Mouse (Mus musculus) neural tube, embryonic 12.5 days (tissue): Measurements from ENCODE around the gene BC030500. TPM values are rescaled to one million over a fixed set of nuclear protein-coding genes. Genes with fewer than 3 reads are reported as not detected.

ENCODE experiments used
- ATAC-seq: fragments of 200-750 bp; cut with Nextera tagmentation; 2 replicates; pipeline ENCODE4 v1.8.0; 2017; ENCODE audit warnings: low read depth, mild to moderate bottlenecking, moderate TSS enrichment, moderate library complexity; ENCODE audit not compliant: low FRiP score
- H3K27ac ChIP-seq: fragments of 300-500 bp; sonication (generic); 2 replicates; pipeline ENCODE4 v1.5.1; 2016
- H3K27me3 ChIP-seq: fragments of 300-500 bp; sonication (generic); replicated peaks from 2 replicates; pipeline ENCODE4 v1.6.1; 2016; ENCODE audit warnings: mild to moderate bottlenecking
- H3K36me3 ChIP-seq: fragments of 300-500 bp; sonication (generic); 2 replicates; pipeline ENCODE4 v1.6.1; 2016; ENCODE audit warnings: mild to moderate bottlenecking
- H3K4me1 ChIP-seq: fragments of 300-500 bp; sonication (generic); 2 replicates; pipeline ENCODE4 v1.6.1; 2016
- H3K4me2 ChIP-seq: fragments of 300-500 bp; sonication (generic); replicated peaks from 2 replicates; pipeline ENCODE4 v1.6.1; 2016; ENCODE audit warnings: mild to moderate bottlenecking
- H3K4me3 ChIP-seq: fragments of 300-500 bp; sonication (generic); 2 replicates; pipeline ENCODE4 v1.5.1; 2016
- H3K9ac ChIP-seq: fragments of 300-500 bp; sonication (generic); 2 replicates; pipeline ENCODE4 v1.6.1; 2016; ENCODE audit warnings: mild to moderate bottlenecking
- H3K9me3 ChIP-seq: fragments of 300-500 bp; sonication (generic); 2 replicates; pipeline ENCODE4 v1.6.1; 2016; ENCODE audit warnings: mild to moderate bottlenecking
- WGBS: fragments of 180-500 bp; shearing (Covaris S2); methylation state at CpG from one replicate; pipeline ENCODE4 v1.1.7; 2016; 5-methylcytosine and 5-hydroxymethylcytosine counted together
- polyA plus RNA-seq: library from polyadenylated mRNA; unstranded; fragments of >200 nt; fragmentation: Nextera tagmentation; extraction: Ambion mirVana; gene quantifications from 2 replicates; pipeline ENCODE4 v1.2.1, GENCODE M21; 2016

BC030500 gene
- polyA plus RNA-seq, result 5.9 and 7.1 TPM in 2 replicates

- Histone ChIP-seq H3K9me3 (no peaks in the 10 kb centered on the region), H3K27me3 (no peaks in the 10 kb centered on the region; the same call in 1 of the 2 replicates), H3K36me3 (no peaks in the 10 kb centered on the region), H3K9ac (peak within 1 kb of the TSS; percentile 67), H3K4me2 (peak within 1 kb of the TSS; percentile 89), H3K27ac (no peak within 1 kb of the TSS), H3K4me3 (peak within 1 kb of the TSS; percentile 60), H3K4me1 (peaks cover 7% of the 10 kb centered on the region)
- 0 out of 2 replicates have a peak, but pooled peaks have one; percentile 6 for ATAC-seq
- 7% methylated on average over 14 of the region's 14 CpGs for WGBS
Measured at GRCm38 (mm10) chr8:58911677-58912076, at the start of gene BC030500. Gene BC030500, plus strand, starts transcription at chr8:58911755.

- no peaks in the 10 kb centered on the region for H3K36me3 ChIP-seq
- no peak overlapping the region for H3K4me3 ChIP-seq
- H3K27me3 ChIP-seq, result no peaks in the 10 kb centered on the region
- H3K9ac ChIP-seq, result no peak overlapping the region
- no peak overlapping the region for H3K27ac ChIP-seq
- H3K9me3 ChIP-seq, result no peaks in the 10 kb centered on the region
- no peak for ATAC-seq
- no peak overlapping the region for H3K4me2 ChIP-seq
- WGBS, result 21% methylated on average over 1 of the region's 1 CpGs
- H3K4me1 ChIP-seq, result no peaks in the 10 kb centered on the region
Measured at GRCm38 (mm10) chr8:58886405-58886804, 25.1 kb upstream of the BC030500 start.

- Histone ChIP-seq H3K4me2 (no peak overlapping the region), H3K9ac (no peak overlapping the region), H3K27ac (no peak overlapping the region), H3K4me1 (no peaks in the 10 kb centered on the region), H3K27me3 (no peaks in the 10 kb centered on the region), H3K36me3 (no peaks in the 10 kb centered on the region), H3K4me3 (no peak overlapping the region), H3K9me3 (no peaks in the 10 kb centered on the region)
- ATAC-seq, result no peak
- WGBS, result 95% methylated on average over 3 of the region's 3 CpGs
Measured at GRCm38 (mm10) chr8:58890591-58890990, 21.0 kb upstream of the BC030500 start.

GRCm38 (mm10) chr8:58895960-58896359 is 15.6 kb upstream of the BC030500 start:
- Histone ChIP-seq H3K27ac (no peak overlapping the region), H3K4me3 (no peak overlapping the region), H3K27me3 (no peaks in the 10 kb centered on the region), H3K9me3 (no peaks in the 10 kb centered on the region), H3K4me2 (no peak overlapping the region), H3K9ac (no peak overlapping the region), H3K4me1 (no peaks in the 10 kb centered on the region), H3K36me3 (no peaks in the 10 kb centered on the region)
- 85% methylated on average over 6 of the region's 6 CpGs for WGBS
- no peak for ATAC-seq

- no peaks in the 10 kb centered on the region for H3K9me3 ChIP-seq
- no peak overlapping the region for H3K9ac ChIP-seq
- H3K4me2 ChIP-seq, result no peak overlapping the region
- no peaks in the 10 kb centered on the region for H3K4me1 ChIP-seq
- H3K27ac ChIP-seq, result no peak overlapping the region
- no peak overlapping the region for H3K4me3 ChIP-seq
- 42% methylated on average over 2 of the region's 2 CpGs for WGBS
- ATAC-seq, result no peak
- no peaks in the 10 kb centered on the region for H3K36me3 ChIP-seq
- H3K27me3 ChIP-seq, result no peaks in the 10 kb centered on the region
Measured at GRCm38 (mm10) chr8:58904465-58904864, 7.1 kb upstream of the BC030500 start.

GRCm38 (mm10) chr8:58912196-58912839 is 763 bp downstream of the BC030500 start, which contains the start of gene Galntl6:
Gene Galntl6, minus strand, starts transcription at chr8:58912640.
- ATAC-seq, result peak; percentile 71
- peak within 1 kb of the TSS; percentile 89 for H3K4me2 ChIP-seq
- H3K27ac ChIP-seq, result no peak within 1 kb of the TSS
- H3K27me3 ChIP-seq, result no peaks in the 10 kb centered on the region; the same call in 1 of the 2 replicates
- H3K4me3 ChIP-seq, result peak within 1 kb of the TSS; percentile 60
- under 1% methylated on average over 37 of the region's 37 CpGs for WGBS
- H3K9me3 ChIP-seq, result no peaks in the 10 kb centered on the region
- H3K36me3 ChIP-seq, result no peaks in the 10 kb centered on the region
- H3K4me1 ChIP-seq, result peaks cover 7% of the 10 kb centered on the region
- H3K9ac ChIP-seq, result peak within 1 kb of the TSS; percentile 67

- H3K36me3 ChIP-seq, result no peaks in the 10 kb centered on the region
- WGBS, result 1% methylated on average over 30 of the region's 30 CpGs
- H3K9me3 ChIP-seq, result no peaks in the 10 kb centered on the region
- no peaks in the 10 kb centered on the region; the same call in 1 of the 2 replicates for H3K27me3 ChIP-seq
- no peak overlapping the region for H3K27ac ChIP-seq
- peak; percentile 63 for ATAC-seq
- H3K4me3 ChIP-seq, result peak overlapping the region; percentile 60
- H3K4me1 ChIP-seq, result peaks cover 7% of the 10 kb centered on the region
- peak overlapping the region; percentile 89 for H3K4me2 ChIP-seq
- peak overlapping the region; percentile 67 for H3K9ac ChIP-seq
Measured at GRCm38 (mm10) chr8:58912840-58913639, 1.5 kb downstream of the BC030500 start.

- H3K4me1 ChIP-seq, result peaks cover 7% of the 10 kb centered on the region
- H3K4me2 ChIP-seq, result peak overlapping the region; percentile 89
- ATAC-seq, result no peak
- no peaks in the 10 kb centered on the region for H3K9me3 ChIP-seq
- H3K27ac ChIP-seq, result no peak overlapping the region
- H3K36me3 ChIP-seq, result no peaks in the 10 kb centered on the region
- 31% methylated on average over 3 of the region's 3 CpGs for WGBS
- H3K27me3 ChIP-seq, result no peaks in the 10 kb centered on the region; the same call in 1 of the 2 replicates
- no peak overlapping the region for H3K9ac ChIP-seq
- H3K4me3 ChIP-seq, result no peak overlapping the region
Measured at GRCm38 (mm10) chr8:58913640-58913968, 2.0 kb downstream of the BC030500 start.

- Histone ChIP-seq H3K36me3 (no peaks in the 10 kb centered on the region), H3K4me2 (no peak overlapping the region), H3K9ac (no peak overlapping the region), H3K9me3 (no peaks in the 10 kb centered on the region), H3K4me3 (no peak overlapping the region), H3K27me3 (no peaks in the 10 kb centered on the region; the same call in 1 of the 2 replicates), H3K4me1 (peaks cover 7% of the 10 kb centered on the region), H3K27ac (no peak overlapping the region)
- ATAC-seq, result no peak
- WGBS, result 39% methylated on average over 2 of the region's 2 CpGs
Measured at GRCm38 (mm10) chr8:58915142-58915541, 3.6 kb downstream of the BC030500 start.

- no peaks in the 10 kb centered on the region for H3K9me3 ChIP-seq
- no peaks in the 10 kb centered on the region for H3K4me1 ChIP-seq
- no peak for ATAC-seq
- no peak overlapping the region for H3K27ac ChIP-seq
- H3K9ac ChIP-seq, result no peak overlapping the region
- no peaks in the 10 kb centered on the region for H3K27me3 ChIP-seq
- WGBS, result 83% methylated on average over 1 of the region's 1 CpGs
- no peak overlapping the region for H3K4me3 ChIP-seq
- no peak overlapping the region for H3K4me2 ChIP-seq
- H3K36me3 ChIP-seq, result no peaks in the 10 kb centered on the region
Measured at GRCm38 (mm10) chr8:58931066-58931465, 19.5 kb downstream of the BC030500 start.

GRCm38 (mm10) chr8:58943773-58944172 is 32.2 kb downstream of the BC030500 start:
- H3K36me3 ChIP-seq, result no peaks in the 10 kb centered on the region
- H3K27me3 ChIP-seq, result no peaks in the 10 kb centered on the region
- no peak overlapping the region for H3K27ac ChIP-seq
- no peaks in the 10 kb centered on the region for H3K9me3 ChIP-seq
- no peak overlapping the region for H3K4me3 ChIP-seq
- whole genome bisulfite sequencing, result 86% methylated on average over 4 of the region's 4 CpGs
- no peak overlapping the region for H3K9ac ChIP-seq
- no peak for ATAC-seq
- H3K4me2 ChIP-seq, result no peak overlapping the region
- no peaks in the 10 kb centered on the region for H3K4me1 ChIP-seq

- WGBS, result 80% methylated on average over 5 of the region's 5 CpGs
Measured at GRCm38 (mm10) chr8:58957195-58957739, 45.7 kb downstream of the BC030500 start.

More at GRCm38 (mm10) chr8:58957195-58957739, 45.7 kb downstream of the BC030500 start:
- Histone ChIP-seq H3K4me1 (no peaks in the 10 kb centered on the region), H3K9ac (no peak overlapping the region), H3K36me3 (no peaks in the 10 kb centered on the region), H3K9me3 (no peaks in the 10 kb centered on the region), H3K4me3 (no peak overlapping the region), H3K27me3 (no peaks in the 10 kb centered on the region), H3K27ac (no peak overlapping the region), H3K4me2 (no peak overlapping the region)
- ATAC-seq, result no peak
